Mouse (Mus musculus) WW6 (cell line): Measurements from ENCODE around the gene Pigk.
"Not testable (repeated sequence)": the region's sequence is repeated elsewhere in the genome, so short reads cannot be mapped to it uniquely, and the experiment has no call there.

Source experiments
- DNase-seq: peaks from one replicate; pipeline ENCODE4 v3.0.0-alpha.2; 2013; ENCODE audit warnings: low read depth, low spot score

Pigk gene

GRCm38 (mm10) chr3:152764516-152765312 is 50.8 kb downstream of the Pigk start:
- no peak for DNase-seq

GRCm38 (mm10) chr3:152767485-152767884 is 53.6 kb downstream of the Pigk start:
- DNase-seq: no peak

GRCm38 (mm10) chr3:152770056-152770455 is 56.2 kb downstream of the Pigk start:
- no peak for DNase-seq

GRCm38 (mm10) chr3:152776363-152776762 is 62.5 kb downstream of the Pigk start:
- DNase-seq: no peak

- DNase-seq: no peak
These were observed 63.1 kb downstream of the Pigk start for GRCm38 (mm10) chr3:152776872-152777540.

- DNase-seq: no peak
These were observed 65.9 kb downstream of the Pigk start for GRCm38 (mm10) chr3:152779819-152780218.

GRCm38 (mm10) chr3:152783792-152784191 is 69.9 kb downstream of the Pigk start:
- DNase-seq: peak; percentile 28

GRCm38 (mm10) chr3:152784353-152784752 is 70.5 kb downstream of the Pigk start:
- DNase-seq: not testable (repeated sequence)

- DNase-seq: not testable (repeated sequence)
These were observed 74.5 kb downstream of the Pigk start for GRCm38 (mm10) chr3:152788301-152788953.

GRCm38 (mm10) chr3:152792601-152793000 is 78.7 kb downstream of the Pigk start:
- DNase-seq: no peak

- no peak for DNase-seq
These were observed 79.1 kb downstream of the Pigk start for GRCm38 (mm10) chr3:152793006-152793405.

GRCm38 (mm10) chr3:152796216-152796615 is 82.3 kb downstream of the Pigk start:
- DNase-seq: no peak

- no peak for DNase-seq
These were observed 83.5 kb downstream of the Pigk start for GRCm38 (mm10) chr3:152797354-152797753.

- no peak for DNase-seq
These were observed 86.0 kb downstream of the Pigk start for GRCm38 (mm10) chr3:152799738-152800431.

GRCm38 (mm10) chr3:152813905-152814304 is 100.0 kb downstream of the Pigk start:
- DNase-seq: no peak

GRCm38 (mm10) chr3:152815110-152815509 is 101.2 kb downstream of the Pigk start:
- no peak for DNase-seq

GRCm38 (mm10) chr3:152820406-152820805 is 106.5 kb downstream of the Pigk start:
- no peak for DNase-seq

- peak; percentile 16 for DNase-seq
These were observed 107.3 kb downstream of the Pigk start for GRCm38 (mm10) chr3:152821202-152821601.

GRCm38 (mm10) chr3:152831377-152831776 is 117.5 kb downstream of the Pigk start:
- no peak for DNase-seq

- DNase-seq: no peak
These were observed 118.1 kb downstream of the Pigk start for GRCm38 (mm10) chr3:152831974-152832373.

GRCm38 (mm10) chr3:152832436-152832835 is 118.5 kb downstream of the Pigk start:
- DNase-seq: no peak

GRCm38 (mm10) chr3:152837407-152837806 is 123.5 kb downstream of the Pigk start:
- DNase-seq: no peak
